Mouse (Mus musculus): ENCODE results near the gene Gli1. TPM values are rescaled to one million over a fixed set of nuclear protein-coding genes. Genes with fewer than 3 reads are reported as not detected.
A peak's percentile ranks its signal among the peaks of the same experiment; 100 is the strongest.

Gli1 gene
- polyA plus RNA-seq, 1 experiment from 2014 or later = 0.14 TPM

- peak; percentile 41 for DNase-seq (ENCODE audit: low spot score)
Observed at GRCm38 (mm10) chr10:127348957-127349356, 7.2 kb upstream of the Gli1 start.

DNA sequence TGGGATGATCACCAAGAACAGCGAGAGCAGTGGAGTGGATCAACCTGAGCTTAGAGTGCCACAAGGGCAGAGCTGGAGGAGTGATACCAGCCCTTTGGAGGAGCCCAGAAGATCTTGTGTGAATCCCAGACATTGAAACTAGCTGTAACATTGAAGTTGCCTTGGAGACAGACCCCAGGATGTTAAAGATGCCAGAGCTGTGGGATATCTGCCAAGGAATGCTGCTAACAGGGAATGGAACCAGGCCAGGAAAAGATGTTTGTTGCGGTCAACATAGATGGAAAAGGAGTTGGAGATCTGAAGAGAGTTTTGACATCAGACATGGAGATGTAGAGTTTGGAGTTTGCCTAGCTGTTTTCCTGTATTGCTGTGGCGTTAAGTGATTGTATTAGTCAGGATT lies 4.4 kb upstream of the Gli1 start:
- no peak for DNase-seq (ENCODE audit: low spot score)

DNA sequence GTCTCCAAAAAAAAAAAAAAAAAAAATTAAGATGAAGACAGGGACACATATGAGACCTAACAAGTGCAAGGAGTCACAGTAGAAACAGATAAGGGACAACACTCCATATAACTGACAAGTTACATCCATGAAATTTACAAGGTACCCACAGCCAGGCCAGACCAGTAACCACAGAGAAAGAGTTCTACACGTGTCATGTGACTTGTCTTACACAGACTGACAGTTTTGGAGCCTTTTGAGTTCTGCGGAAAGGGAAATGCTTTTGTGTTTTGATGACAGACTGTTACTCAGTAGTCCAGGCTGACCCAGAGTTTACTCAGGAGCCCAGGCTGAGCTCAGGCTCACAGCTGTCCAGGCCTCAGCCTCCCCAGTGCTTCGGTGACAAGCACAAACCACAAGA lies 1.3 kb upstream of the Gli1 start:
- DNase-seq (ENCODE audit: low spot score) = no peak

DNA sequence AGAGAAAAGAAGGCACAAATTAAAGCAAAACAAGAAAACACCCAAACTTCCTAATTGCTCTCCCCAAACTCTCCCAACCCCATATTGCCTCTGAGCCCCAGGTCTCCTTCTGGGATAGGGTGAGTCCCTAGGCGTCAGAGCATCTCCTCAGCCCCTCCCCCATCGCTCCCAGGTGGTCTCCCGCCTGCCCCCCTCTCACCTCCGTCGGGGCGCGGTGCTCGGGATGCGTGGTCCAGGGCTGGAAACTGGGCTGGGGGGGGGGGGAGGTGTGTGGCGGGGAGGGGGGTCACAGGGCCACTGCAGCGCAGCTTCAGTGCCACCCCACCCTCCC lies 449 bp downstream of the Gli1 start:
- no peak for DNase-seq (ENCODE audit: low spot score)

DNA sequence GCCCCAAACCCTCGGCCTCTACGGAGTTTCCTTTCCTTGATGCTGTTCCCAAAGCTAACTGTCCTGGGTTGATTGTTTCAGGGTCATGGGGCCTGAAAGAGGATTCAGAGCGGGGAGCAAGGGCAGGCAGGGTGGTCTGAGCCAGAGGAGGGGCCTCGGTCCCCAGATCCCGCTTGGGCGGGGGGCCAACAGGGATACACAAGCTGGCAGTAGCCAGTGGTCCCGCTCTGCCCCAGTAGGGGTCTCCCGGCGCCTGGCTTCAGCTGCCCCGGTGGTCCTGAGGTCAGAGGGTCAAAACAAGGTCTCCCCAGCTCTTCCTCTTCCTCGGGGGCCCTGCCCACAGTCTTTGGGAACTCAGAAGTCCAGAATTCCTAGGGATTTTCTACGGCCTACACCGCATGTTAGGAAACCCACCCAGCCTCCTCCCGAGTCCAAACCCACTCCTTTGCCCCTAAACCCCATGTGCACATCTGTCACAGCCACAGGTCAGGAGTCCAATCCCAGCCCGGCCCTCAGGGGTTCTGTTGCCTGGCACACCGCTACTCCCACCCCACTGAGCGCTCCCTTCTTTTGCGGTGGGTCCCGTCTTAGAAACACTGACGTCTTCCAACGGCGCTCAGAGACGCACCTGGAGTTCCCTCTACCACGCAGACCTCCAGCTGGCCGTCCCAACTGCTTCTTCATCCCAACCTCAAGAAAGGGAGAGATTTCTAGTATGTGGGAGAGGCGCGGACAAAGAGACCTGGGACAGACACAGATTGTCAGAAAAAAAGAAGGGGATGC lies 1.0 kb downstream of the Gli1 start:
- DNase-seq (ENCODE audit: low spot score) = no peak

DNA sequence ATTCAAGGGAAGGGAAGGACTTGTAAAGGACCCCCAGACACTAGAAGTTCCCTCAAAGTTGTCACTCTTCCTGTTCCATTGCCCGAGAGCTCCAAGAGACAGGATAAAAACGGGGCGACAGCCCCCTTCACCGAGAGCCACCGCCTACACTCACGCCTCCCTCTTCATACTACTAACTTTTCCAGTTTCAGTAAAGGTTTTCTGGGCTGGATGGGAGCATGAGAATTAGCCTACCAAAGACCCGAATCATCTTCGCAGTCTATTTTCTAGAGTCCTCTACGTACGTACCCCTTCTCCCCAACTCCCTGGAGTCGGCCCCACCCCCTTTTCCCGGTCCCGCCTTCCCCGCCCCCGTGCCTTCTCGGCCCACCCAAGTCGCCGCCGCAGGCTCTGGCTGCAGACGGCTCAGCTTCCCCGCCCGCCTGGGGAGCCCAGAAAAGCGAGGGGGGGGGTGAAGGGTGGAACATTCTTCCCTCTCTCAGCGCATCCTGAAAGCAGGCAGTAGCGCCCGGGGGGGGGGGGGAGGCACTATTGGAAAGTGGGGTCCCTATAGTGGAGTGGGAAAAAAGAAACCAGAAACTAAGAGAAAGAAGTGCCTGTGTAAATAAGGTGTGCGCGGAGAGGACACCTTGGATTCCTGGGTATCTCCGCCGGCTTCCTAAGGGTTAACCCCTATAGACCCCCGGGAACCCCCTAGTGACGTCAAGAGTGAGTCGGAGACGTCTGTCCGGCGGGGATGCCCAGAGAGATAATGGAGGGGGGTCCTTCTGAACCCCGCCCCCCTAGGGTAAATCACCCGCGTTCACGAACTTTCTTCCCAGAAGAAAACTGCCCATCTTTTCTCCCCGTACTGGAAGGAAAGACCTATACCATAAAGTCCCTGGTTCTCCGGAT lies 1.8 kb downstream of the Gli1 start:
- DNase-seq (ENCODE audit: low spot score) = no peak

GRCm38 (mm10) chr10:127338930-127339682 lies 2.7 kb downstream of the Gli1 start:
- DNase-seq (ENCODE audit: low spot score) = peak; percentile 88

GRCm38 (mm10) chr10:127337536-127338099 lies 4.2 kb downstream of the Gli1 start:
- DNase-seq (ENCODE audit: low spot score) = no peak

DNA sequence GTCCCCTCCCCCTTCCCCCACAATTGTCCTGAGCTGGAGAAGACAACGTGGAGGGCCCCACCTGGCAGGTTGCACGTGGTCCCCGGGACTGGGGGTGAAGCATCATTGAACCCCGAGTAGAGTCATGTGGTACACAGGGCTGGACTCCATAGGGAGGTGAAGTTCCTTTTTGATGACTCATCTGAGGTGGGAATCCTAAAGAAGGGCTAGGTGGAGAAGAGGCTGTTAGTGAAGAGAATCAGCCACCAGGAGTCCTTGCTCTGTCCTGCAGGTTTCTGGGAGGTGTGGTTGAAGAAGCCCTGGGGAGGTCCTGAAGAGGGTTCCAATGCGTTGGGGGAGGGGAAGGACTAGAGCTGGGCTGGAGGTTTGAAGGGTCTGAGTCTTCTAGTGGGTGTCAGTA lies 4.8 kb downstream of the Gli1 start:
- DNase-seq (ENCODE audit: low spot score) = no peak

- DNase-seq (ENCODE audit: low spot score) = no peak
Observed at GRCm38 (mm10) chr10:127335271-127335670, 6.5 kb downstream of the Gli1 start.

DNA sequence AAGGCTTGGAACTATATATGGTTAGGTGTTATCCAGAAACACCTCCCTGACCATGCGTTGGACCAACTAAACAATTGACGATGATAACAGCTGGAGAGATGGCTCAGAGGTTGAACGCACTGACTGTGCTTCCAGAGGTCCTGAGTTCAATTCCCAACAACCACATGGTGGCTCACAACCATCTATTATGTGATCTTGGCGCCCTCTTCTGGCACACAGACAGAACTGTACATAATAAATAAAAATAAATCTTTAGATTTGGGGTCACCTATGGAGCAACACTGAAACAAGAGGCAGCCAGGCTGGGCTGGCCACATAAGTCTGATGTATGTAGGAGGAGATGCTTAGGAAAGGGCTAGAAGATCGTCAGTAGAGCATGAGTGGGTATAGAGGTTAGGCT lies 8.6 kb downstream of the Gli1 start:
- no peak for DNase-seq (ENCODE audit: low spot score)

- no peak for DNase-seq (ENCODE audit: low spot score)
Observed at GRCm38 (mm10) chr10:127332211-127332874, 9.4 kb downstream of the Gli1 start.

DNA sequence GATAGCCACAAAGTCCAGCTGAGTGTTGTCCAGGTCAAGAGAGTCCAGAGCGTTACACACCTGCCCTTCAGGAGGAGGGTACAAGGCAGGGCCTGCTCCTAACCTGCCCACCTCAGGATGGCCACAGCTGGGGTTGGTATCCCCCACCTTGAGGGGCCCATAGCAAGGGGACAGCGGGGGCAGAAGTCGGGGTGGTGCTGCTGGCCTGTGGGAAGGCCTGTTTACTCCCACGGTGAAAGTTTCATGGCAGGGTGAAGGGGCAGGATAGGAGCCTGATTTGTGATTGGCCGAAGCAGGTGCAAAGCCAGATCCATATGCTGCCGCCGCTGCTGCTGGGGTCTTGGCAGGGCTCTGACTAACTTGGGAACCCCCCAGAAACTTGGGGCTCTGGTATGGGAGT lies 11.6 kb downstream of the Gli1 start:
- DNase-seq (ENCODE audit: low spot score) = no peak

DNA sequence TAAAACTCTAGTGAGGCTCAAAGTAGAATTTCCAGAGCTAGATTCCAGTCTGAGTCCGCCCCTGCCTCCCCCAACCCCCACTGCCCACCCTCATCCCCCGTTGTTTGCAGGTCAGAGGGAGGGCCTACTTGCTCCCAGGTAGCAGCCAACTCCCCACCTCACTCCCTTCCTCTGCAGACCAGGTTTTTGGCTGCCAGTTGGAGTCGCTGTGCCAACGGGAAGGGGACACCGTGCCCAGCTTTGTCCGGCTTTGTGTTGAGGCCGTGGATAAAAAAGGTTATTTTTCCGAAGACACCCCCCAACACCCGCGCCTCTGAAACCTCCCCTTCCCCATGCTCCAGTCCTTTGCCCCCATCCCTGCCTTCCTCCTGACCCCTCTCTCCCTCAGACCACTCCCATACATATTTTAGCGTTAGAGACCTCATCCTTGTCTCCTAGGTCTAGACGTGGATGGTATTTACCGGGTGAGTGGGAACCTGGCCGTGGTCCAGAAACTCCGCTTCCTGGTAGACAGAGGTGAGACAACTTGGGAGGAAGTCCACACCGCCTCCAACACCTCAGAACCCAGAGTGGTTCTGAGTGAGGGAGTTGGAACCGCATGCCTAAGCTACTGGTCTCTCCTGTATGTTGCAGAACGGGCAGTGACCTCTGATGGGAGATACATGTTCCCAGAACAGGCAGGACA lies 14.2 kb downstream of the Gli1 start:
- no peak for DNase-seq (ENCODE audit: low spot score)

DNA sequence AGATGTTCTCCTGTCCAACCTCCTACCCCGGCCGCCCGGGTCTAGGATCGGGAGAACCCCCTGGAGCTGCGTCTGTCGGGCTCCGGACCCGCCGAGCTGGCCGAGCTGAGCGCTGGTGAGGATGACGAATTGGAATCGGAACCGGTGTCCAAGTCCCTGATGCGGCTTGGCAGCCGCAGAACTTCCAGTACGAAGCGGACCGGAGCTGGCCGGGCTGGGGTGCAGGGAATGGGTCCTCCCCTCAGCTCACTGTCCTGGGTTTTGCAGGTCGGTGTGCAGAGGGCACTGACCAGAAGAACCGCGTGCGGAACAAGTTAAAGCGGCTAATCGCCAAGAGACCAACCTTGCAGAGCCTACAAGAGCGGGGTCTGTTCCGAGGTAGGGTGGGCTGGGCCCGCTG lies 14.9 kb downstream of the Gli1 start:
- no peak for DNase-seq (ENCODE audit: low spot score)

- DNase-seq (ENCODE audit: low spot score) = peak; percentile 60
Observed at GRCm38 (mm10) chr10:127326017-127326801, 15.6 kb downstream of the Gli1 start.

DNA sequence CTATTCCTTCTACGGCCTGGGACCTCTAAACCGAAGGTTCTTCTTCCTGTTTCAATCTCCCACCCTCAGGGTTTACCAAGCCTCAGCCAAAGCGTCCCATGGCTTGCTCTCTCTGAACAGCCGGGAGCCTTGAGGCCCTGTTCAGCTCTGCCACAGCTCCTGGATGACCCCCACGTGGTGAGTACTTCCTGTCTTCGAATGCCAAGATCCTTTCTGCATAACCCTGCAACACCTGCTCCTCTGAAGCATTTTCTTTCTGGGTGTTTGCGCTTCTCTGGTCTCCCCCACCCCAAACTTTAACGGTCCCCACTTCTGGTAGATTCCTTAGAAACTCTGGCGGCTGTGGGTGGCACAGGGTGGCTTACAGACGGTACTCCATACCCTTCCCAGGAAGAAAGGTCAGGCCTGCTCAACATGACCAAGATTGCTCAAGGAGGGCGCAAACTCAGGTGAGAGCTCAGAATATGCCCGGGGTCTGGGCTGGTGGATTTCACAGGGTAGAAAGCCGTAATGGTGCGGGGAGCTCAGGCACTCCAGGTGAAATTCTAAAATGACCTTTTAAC lies 16.2 kb downstream of the Gli1 start:
- peak; percentile 79 for DNase-seq (ENCODE audit: low spot score)

- DNase-seq (ENCODE audit: low spot score) = peak; percentile 87
Observed at GRCm38 (mm10) chr10:127324495-127324894, 17.3 kb downstream of the Gli1 start.

DNA sequence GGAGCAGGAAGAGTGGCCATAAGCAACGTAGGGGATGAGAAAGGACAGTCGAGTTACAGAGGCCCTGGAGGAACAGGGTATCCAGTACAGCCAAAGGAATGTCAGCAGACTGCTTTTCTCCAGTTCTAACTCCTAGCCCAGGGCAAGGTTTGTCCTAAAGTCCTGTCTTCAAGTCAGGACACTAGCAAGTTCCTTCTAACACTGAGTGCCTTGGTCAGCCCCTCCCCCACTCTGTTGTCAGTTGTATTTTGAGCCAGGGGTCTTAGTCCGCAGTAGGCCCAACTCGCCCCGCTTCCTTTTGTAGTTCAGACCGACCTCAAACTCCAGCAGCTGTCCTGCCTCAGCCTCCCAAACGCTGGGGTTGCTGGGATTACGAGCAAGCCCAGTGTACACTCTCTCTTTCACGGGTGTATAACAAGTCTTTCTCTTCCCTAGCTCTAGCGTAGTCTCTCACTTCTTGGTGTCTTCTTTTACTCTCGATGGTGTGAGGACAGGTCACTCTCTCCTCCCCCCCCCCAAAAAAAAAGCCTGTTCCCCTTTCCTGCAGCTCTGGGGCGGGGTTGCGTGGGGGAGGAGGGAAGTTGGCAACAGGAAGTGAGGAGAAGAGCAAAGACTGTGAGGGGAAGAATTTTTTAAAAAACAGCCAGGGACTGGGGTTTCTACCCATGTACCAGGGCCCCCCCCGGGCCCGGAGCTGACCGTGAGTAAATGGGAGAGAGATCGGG lies 18.5 kb downstream of the Gli1 start:
- DNase-seq (ENCODE audit: low spot score) = no peak
